Mouse (Mus musculus) G1E-ER4 (cell line): Measurements from ENCODE around the gene Arhgap31. TPM values are rescaled to one million over a fixed set of nuclear protein-coding genes. Genes with fewer than 3 reads are reported as not detected.

Source experiments
- GATA1 ChIP-seq: IDR thresholded peaks from one replicate; pipeline ENCODE4 v1.8.0; 2012; ENCODE audit warnings: low read length, inconsistent platforms
- polyA plus RNA-seq: library from polyadenylated mRNA; stranded (reverse); fragments of >175 nt; gene quantifications from 2 replicates; pipeline ENCODE4 v1.2.3, GENCODE M21; 2012

Arhgap31 gene
- polyA plus RNA-seq, 1 experiment = 0.06 TPM

DNA sequence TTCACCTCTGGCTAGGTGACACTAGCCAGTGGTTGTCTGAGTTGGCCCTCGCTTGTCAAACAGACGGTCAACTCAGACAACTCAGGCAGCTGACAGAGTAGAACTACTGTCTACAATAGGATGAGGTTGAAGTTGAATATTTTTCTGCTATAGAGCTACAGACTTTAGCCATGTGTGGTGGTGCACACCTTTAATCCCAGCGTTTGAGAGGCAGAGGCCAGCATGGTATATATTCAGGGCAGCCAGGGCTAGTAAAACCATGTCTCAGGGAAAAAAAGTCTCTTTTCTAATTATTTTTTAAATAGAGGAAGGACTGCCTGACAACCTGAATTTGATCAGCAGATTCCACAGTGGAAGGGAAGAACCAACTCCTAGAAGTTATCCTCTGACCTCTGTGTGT, 10.8 kb downstream of the Arhgap31 start:
- no peak for TF ChIP-seq GATA1

DNA sequence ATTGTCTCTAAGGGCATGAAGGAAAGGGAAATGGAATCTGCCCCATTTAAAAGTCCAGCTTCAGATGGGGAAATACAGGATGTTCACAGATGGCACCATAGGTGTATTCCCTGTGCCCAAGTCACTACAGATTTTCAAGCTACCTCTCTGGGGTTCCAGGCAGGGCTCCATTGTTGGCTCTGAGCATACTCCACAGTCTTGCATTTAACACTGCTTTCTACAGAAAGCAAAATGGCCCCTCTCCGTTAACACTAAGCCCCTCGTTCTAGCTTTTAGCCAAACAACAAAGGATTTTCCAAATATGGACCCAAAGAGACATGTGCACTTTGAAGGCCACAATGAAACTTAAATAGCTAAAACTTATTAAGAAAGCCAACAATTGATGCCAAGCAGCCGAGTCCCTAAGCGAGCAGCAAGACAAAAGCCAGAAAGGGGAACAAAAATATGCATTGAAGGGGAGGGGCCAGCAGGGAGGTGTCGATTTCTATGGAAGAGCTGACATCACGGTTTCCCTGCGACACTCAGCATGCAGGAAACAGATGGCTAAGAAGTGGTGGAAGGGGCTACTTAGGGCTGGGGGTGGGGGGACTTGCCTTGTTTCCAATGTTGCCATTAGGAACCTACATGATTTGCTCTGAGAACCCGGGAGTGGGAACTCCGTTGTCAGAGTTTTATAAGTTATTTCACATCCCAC, 11.4 kb downstream of the Arhgap31 start:
- no peak for TF ChIP-seq GATA1

DNA sequence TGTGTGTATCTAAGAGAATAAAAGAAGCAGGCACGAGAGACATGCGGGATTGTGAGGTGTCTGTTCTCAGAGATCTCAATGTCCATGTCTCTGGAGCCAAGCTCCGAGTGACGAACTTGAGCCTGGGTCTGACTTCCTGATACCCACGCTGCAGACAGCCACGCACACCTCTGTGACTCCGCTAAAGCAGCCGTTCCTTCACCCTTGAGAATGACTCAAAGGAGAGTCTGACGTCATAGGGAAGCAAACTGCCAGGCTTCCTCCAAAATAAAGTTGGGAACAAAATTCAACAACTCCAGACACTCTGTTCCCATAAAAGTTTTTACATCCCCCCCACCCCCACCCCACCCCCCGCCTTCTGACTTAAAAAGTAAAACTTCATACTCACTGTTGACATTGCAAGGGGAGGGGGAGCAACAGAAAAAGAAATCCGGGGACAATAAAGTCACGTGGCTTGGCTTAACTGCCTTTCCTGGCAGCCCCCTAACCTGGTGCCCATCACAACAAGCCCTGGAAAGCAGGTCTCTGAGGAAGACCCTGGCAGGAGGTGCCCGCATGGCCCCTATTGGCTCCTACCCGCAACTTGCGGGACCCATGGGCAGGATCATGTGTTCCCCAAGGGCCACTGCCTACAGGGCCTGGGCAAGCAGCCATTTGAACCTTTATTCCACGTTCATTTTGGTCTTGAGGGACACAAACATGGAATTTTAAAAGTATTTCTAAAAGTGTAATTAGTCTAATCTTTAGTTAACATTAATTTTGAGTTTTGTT, 12.5 kb downstream of the Arhgap31 start:
- no peak for TF ChIP-seq GATA1

DNA sequence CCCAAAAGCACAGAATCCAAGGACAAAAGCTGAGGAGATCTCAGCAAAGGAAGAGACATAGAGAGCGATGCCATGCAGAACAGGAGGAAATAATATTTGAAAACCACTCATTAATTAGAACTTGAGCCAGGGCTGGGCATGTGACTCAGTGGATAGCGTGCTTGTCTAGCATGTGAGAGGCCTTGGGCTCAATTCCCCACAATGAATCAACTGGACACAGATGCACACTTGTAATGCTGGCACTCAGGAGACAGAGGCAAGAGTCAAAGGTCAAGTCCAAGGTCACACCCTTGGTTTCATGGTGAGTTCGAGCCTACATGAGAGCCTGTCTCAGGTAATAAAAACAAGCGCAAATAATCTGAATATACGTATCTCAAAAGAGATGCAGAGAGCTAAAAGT, 15.5 kb downstream of the Arhgap31 start:
- no peak for TF ChIP-seq GATA1

DNA sequence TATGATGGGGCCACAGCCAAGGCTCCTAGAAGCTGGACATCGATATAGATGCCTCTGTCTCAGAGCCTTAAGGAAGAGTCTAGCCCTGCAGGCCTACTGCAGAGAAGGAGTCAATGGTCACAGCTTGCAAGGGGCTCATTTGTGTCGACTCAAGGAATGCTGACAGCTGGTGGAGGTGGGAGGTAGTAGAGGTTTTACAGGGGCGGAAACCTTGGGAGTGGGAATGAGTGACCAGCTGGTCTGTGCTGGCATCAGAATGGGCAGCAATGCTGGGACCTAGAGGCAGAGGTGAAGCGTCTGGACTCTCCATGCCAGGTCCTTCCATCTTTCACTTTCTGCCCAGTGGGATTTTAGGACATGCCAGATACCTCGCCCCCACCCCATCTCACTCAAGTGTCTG, 17.5 kb downstream of the Arhgap31 start:
- no peak for TF ChIP-seq GATA1

DNA sequence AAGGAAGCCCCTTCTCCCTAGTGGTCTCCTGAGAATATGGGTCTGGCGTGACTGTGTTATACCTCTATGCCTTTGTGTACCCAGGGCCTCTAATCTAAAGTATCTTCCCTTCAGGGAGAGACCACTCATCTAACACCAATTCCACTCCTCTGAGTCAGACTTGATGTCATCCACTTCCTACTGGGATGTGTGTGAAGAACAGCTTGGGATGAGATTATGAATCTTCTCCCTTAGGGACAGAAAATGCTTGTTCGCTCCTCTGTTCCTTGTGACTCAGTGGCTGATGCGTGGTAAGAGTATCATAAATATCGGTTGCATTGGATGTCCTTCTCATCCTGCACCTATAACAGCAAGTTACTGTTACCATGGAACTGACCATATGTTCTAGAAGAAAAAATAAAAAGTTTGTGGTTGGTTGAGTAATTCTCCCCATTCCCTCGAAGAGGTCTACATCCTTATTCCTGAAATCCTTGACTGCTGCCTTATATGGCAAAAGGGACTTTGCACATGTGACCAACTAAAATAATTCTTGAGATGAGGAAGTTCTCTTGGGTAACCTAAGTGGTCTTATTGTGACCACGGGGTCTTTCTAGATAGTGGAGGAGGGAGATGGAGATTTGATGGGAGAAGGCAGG, 18.1 kb downstream of the Arhgap31 start:
- TF ChIP-seq GATA1 = no peak

DNA sequence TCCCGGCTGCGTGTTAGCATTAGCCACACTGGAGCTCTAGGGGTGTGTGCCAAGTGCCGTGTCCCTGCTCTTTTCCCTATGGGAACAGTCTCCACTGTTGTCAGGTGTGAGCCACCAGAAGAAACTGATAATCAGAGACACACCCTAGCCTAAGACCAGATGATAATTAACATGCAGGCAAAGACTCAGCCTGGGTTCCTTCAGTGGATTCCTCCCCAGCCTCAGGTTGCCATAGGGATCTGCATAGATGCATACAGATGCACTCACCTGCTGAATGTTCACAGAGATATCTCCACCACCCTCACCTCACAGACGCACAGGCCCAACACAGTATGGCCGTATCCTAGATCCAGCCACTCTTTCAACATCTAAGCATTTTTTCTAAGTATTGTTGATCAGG, 22.6 kb downstream of the Arhgap31 start:
- TF ChIP-seq GATA1 = no peak

DNA sequence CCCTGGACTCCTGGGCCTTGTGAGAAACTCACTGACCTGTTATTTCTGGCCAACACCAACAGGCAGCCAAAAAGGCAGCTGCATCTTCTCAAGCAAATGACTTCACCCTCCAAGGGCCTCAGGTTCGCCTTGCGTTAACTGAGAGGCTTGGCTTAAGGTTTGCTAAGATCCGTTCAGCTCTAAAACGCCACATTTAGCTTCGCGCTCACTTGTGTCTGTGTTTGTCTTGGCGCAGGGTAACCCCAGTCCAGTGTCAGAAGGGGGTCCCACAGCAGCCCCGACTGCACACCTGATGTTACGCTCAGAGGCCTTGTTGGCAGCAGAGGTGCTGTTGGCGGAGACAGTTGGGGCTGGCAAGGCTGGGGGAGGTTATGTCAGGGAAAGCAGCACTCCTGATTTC, 23.3 kb downstream of the Arhgap31 start:
- no peak for TF ChIP-seq GATA1

DNA sequence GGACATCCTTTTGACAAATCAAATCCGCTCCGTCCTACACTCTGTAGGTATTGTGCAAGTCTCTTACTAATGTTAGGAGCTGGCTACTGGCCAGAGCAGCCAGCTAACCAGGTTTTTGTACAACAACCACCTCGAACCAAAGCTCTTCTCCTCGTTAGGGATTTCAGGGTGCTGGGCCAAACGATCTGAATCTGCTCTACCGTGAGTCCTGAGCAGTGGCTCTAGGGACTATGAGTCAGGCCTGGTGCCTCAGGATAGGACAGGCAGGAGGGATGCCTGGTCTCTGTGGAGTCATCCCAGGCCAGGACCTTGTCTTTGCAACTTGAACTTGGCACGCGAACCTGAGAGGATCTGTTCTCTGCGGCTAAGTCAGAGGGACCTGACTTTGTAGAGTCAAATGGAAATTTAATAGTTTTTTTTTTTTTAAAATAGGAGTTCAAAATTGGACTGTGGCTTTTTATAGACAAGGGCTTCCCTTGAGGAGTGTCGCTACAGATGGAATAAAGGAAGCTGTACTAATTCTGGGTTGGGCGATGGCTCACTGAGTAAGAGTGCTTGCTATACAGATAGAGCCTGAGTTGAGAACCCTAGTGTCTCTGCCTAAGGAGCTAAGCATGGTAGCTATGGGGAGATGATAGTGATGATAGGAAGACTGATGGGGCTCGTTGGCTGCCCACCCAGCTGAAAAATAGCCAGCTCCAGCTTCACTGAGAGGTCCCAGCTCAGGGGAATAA, 24.4 kb downstream of the Arhgap31 start:
- no peak for TF ChIP-seq GATA1

DNA sequence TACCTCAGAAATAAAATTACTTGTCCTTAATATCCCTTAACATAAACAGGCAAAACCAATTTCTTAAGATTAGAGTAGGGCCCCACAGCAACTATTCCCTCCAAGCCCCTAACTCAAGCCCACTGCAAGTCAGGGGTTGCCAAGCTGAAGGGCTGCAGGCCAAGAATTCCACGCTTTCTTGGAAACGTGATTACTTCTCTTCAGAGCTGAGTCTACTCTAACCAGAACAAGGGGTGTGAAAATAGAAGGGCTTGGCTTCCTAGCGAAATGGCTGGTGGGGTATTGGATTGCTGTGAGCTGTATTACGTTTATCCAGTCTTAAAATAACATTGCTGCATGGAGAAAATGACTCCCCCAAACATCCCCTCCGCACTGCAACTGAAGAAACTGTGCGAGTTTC, 25.4 kb downstream of the Arhgap31 start:
- TF ChIP-seq GATA1 = no peak

DNA sequence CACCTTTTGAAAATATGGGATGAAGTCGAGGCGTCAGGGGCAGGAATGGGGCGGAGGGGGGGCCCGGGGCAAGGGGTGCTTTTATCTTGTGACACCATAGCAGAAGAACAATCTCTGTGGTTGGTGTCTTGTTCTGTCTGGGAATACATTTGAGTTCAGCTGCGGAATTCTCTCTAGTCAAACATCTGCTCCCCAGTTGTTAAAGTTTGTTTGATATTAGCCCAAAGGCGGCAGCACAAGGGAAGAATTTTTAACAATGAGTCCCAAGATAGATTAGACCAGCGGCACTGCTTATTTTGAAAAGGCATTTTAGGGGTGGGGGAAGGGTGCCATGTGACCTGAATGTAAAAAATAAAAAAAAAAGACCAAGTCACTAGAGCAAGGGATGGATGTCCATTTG, 30.0 kb downstream of the Arhgap31 start:
- no peak for TF ChIP-seq GATA1

DNA sequence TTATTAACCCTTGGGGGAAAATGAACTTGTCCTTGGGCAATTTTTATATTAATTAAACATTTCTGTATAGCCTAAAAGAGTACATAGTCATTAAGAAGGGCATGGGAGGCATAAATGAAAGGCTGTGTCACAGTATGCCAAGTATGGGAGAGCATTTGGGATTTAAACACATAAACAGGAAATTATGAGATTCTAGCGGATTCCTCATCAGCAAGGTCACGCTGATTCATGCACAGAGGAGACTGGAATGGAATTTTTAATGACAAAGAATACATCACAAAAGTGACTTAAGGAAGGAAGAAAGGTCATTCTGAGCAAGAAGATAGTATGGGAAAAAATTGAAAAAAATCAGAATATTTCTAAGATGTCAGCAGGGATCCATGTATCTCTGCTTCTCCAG, 31.8 kb downstream of the Arhgap31 start:
- no peak for TF ChIP-seq GATA1

DNA sequence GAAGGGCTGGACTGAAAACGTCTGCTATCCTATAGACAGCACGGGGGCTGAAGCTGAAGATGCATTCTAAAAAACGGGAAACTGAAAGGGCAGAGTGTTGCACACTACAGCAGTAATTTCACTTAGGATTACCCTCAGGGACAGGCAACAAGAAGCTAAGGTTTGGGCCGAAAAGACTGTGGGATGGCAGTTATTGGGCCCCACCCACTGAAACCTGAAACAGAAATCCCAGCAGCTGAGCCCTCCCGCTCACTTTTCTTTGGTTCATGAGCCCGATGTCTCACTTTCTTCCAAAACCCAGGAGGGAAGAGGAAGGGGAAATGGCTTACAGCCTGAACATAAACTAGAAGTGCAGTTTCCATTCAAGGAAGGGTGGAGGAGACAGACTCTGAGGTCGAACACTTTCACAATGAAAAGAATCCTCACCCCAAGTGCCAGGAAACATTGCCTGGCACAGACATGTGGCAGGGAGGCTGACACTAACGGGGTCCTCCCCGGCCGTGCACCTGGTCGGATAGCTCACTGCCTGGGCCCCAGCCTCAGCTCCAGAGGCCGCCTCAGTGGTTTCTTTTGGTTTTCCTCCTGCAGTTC, 33.5 kb downstream of the Arhgap31 start:
- no peak for TF ChIP-seq GATA1

DNA sequence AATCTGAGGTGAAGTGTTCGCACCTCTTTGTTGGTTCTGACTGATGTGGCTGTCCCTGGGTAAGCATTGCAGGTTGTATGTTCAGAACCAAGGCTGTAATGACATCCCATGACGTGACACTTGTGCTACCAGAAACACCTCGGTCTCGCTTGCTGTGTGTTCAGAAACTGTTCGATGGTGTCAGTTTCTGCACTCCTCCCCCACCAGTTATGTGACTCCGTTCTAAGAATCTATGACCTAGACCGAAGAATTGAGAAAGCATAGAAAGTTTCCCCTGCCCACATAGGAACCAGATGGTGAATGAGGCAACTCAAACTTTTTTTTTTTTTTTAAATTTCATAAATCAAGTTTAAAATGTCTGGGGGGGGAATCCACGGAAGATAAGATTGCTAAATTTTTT, 34.2 kb downstream of the Arhgap31 start:
- no peak for TF ChIP-seq GATA1

DNA sequence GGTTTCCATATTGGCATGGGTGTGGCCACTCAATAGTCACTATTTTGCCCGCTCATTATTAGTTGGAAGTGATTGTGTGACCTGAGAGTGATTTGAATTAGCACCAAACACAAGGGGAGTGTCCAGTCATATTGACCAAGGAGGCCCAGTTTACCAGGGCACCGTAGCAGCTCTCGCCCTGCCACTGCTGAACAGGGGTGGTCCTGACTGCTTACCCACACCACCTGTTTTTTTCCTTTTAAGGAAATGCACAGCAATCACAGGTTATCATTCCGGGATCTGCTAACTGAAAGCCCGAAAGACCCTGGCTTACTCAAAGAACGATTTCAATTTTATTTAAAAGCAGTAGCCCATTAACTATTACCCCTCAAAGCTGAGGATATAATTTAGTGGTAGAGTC, 35.9 kb downstream of the Arhgap31 start:
- no peak for TF ChIP-seq GATA1

DNA sequence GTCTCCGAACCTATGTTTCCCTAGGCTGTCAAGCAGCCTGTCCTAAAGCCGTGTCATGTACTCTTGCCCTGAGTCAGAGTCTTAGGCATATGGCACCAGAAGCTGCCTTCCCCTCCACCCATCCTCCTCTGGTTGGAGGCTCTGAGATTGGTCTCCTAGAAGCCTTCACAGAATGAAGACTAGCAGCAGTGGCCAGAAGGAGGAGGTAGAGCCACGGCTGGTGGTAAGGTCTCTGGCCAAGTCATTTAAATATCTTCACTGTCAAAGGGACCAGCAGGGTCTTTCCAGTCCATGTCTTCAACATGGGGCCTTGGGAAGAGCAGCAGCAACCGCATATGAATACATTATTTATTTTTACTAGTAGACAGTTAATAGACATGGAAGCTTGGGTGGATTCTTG, 36.4 kb downstream of the Arhgap31 start:
- no peak for TF ChIP-seq GATA1
